Mouse (Mus musculus) adrenal gland (tissue): ENCODE data around the gene Arhgef11.

Experiments
- microRNA-seq, 2 experiments: library from miRNA; unstranded; fragments of <30 nt; microRNA quantifications; one replicate each; pipeline ENCODE4; 2019

The Arhgef11 gene

Small RNA genes within 50 kb of the gene (microRNA-seq; reads per million reads assigned to microRNA genes)
- gene Gm24109 = 0 reads per million in 2 experiments
